Mouse (Mus musculus): ENCODE measurements around the gene Src.

DNA sequence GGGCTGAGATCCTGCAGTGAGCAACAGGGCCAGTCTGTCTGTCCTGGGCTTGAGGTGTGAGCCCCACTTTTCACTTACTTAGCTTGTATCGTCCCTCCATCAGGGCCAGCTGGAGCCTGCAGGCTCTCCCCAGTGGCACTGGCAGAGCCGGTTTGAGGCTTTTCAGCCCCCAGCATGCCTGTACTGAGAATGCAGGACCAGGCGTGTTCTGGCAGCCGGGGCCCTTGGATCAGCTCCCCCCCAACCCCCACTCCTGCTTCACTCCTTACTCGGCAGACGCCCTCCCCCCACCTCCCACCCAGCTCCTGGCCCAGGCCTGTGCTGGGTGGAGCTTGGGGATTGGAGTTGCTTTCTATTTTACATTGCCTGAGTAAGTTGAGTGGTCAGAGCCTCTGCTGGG, 16.3 kb downstream of the Src start:
- TF ChIP-seq ZC3H11A (IDR thresholded peaks at IDR 0.05; ENCODE audit: borderline replicate concordance, low read depth, low read length) (no peak), CHD2 (IDR thresholded peaks at IDR 0.05; ENCODE audit: low read depth, low read length) (no peak), ZNF384 (IDR thresholded peaks at IDR 0.05; ENCODE audit: low read depth, low read length) (no peak)
